ENCODE assay signal across 8 mouse cellular contexts in the genomic region with DNA sequence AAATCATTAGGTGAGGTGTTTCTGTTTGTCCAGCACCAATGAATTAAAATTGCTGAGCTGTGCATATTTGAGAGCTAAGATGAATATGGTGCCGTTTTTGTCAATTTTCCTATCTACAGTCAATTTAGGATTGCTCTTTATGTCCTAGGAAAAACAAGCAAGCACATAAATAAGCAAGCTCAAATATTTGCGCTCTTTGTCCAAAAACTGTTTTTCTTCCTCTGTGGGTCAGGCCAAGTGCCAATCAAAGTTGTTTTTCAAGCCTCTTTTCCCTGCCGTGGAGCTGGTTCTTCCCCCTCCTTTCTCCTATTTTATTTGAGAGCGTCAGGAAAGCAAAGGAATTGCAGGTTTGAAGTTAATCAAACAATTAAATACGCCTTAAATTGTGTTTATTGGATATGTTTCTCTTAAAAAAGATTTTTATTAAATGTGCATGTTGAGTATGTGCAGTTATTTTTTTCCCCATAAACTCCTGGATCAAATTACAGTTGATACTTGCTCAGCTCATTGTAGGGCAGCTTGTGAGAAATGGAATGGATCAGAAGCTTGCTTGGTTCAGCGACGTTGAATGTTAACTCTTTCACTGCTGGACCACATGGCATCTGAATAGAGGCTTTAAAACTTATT. TPM values are rescaled to one million over a fixed set of nuclear protein-coding genes. Genes with fewer than 3 reads are reported as not detected.
A peak's percentile ranks its signal among the peaks of the same experiment; 100 is the strongest.
DNase-seq lines count a peak whose midpoint lies in the region; ATAC-seq and TF ChIP-seq lines count a peak whose summit lies in the region.

No protein-coding gene starts in this region.

- DNase-seq in liver, adult 2 months (ENCODE audit: extremely low read depth, low read depth, low spot score): peak; percentile 52
- DNase-seq in liver: no peak
- DNase-seq in embryo, embryonic 10.5 days (ENCODE audit: low spot score): peak; percentile 79
- peak; percentile 13 to 38 for DNase-seq in heart, postnatal 10 days
- DNase-seq in liver, embryonic 11.5 days (ENCODE audit: low spot score): no peak
- DNase-seq in retina, postnatal 1 day: peak; percentile 66
- no peak for DNase-seq in thymus, adult 18-20 months
- DNase-seq in ovary, adult 18-20 months (ENCODE audit: low spot score): no peak

- no peak overlapping the region for H3K27ac ChIP-seq in liver, adult 2 months (replicated peaks; ENCODE audit: insufficient read depth, low read depth, low read length)
- no peak overlapping the region for H3K27ac ChIP-seq in liver, embryonic 11.5 days (ENCODE audit: low read depth, low read length)

- intact Hi-C loops in heart, postnatal 10 days (cut with DNase I): loop anchor here (2.0 kb wide), 1 partner anchor 389 kb away; no protein-coding TSS in a partner anchor

- TF ChIP-seq CTCF in liver, adult 2 months (IDR thresholded peaks at IDR 0.05; ENCODE audit: low read depth, low read length): no peak

- H3K4me1 ChIP-seq in liver, adult 2 months (ENCODE audit: control insufficient read depth, insufficient read depth, low read length): no peaks in the 10 kb centered on the region; the same call in 1 of the 2 replicates
- H3K4me1 ChIP-seq in liver, embryonic 11.5 days (replicated peaks; ENCODE audit: control insufficient read depth, insufficient read depth, low read length): peaks cover 6% of the 10 kb centered on the region; the same call in 1 of the 2 replicates

- H3K79me2 ChIP-seq in liver, adult 2 months (ENCODE audit: control insufficient read depth, insufficient read depth, low read length): peaks cover 8% of the 10 kb centered on the region; the same call in 1 of the 2 replicates

- H3K4me2 ChIP-seq in liver, embryonic 11.5 days: peak overlapping the region; percentile 84

- ATAC-seq in liver, embryonic 11.5 days (replicated peaks; ENCODE audit: low FRiP score): no peak

- H3K9me3 ChIP-seq in liver, embryonic 11.5 days (ENCODE audit: control insufficient read depth, low read length): no peaks in the 10 kb centered on the region

- no peaks in the 10 kb centered on the region for H3K36me3 ChIP-seq in liver, adult 2 months (ENCODE audit: control insufficient read depth, insufficient read depth, low read length)
- H3K36me3 ChIP-seq in liver, embryonic 11.5 days (ENCODE audit: control insufficient read depth, insufficient read depth, low read length): no peaks in the 10 kb centered on the region

- H3K4me3 ChIP-seq in liver, adult 2 months (ENCODE audit: insufficient read depth, low read depth, low read length): peak overlapping the region; percentile 20; the same call in 1 of the 2 replicates
- peak overlapping the region; percentile 72 for H3K4me3 ChIP-seq in liver, embryonic 11.5 days (ENCODE audit: low read depth, low read length)

- TF ChIP-seq POLR2A in liver, adult 2 months (IDR thresholded peaks at IDR 0.05; ENCODE audit: extremely low read depth, insufficient read depth, low read length): no peak

- H3K9ac ChIP-seq in liver, adult 2 months (ENCODE audit: low read depth, low read length): no peak overlapping the region
- no peak overlapping the region for H3K9ac ChIP-seq in liver, embryonic 11.5 days (ENCODE audit: low read depth, low read length)

- 3% methylated on average over 7 of the region's 7 CpGs for WGBS in liver, adult 2 months
- 6% methylated on average over 7 of the region's 7 CpGs for WGBS in liver, embryonic 11.5 days

- H3K27me3 ChIP-seq in liver, adult 2 months (ENCODE audit: control insufficient read depth, insufficient read depth, low read length): no peaks in the 10 kb centered on the region
- H3K27me3 ChIP-seq in liver, embryonic 11.5 days (replicated peaks; ENCODE audit: control insufficient read depth, insufficient read depth, low read length): no peaks in the 10 kb centered on the region

RNA-seq across cellular contexts. Expression of gene Sesn3, which starts 2.6 kb away (rescaled TPM):
- total RNA-seq in liver, adult 2 months (2014; rRNA removed): 14.8 and 14.9 TPM in 2 replicates
- 4.2 and 5.6 TPM in 2 replicates for polyA plus RNA-seq in liver, adult 2 months (2012; rRNA removed)
- total RNA-seq in heart, postnatal 10 days (2021): 10 to 100 TPM; 25.0 to 31.3 TPM
- 4.0 and 5.6 TPM in 2 replicates for polyA plus RNA-seq in liver, embryonic 11.5 days (2014; fragmentation: Nextera tagmentation; extraction: Ambion mirVana)

Comparison
In these comparisons a context has a peak if more than half of its experiments do, and no peak if none do; other contexts are left out.
1. DNase-seq: peak in liver, adult 2 months (single experiment), embryo, embryonic 10.5 days (single experiment), heart, postnatal 10 days (2 of 2) and retina, postnatal 1 day (single experiment); none in liver (single experiment), liver, embryonic 11.5 days (single experiment), thymus, adult 18-20 months (0 of 2) and ovary, adult 18-20 months (single experiment).